Mouse (Mus musculus) stomach, postnatal 0 days (tissue): ENCODE results near the gene Bcl9l.

ENCODE experiments used
- CTCF ChIP-seq: IDR thresholded peaks from 2 replicates; pipeline ENCODE4 v1.5.1; 2016; ENCODE audit warnings: antibody characterized with exemption, low read depth, mild to moderate bottlenecking, moderate library complexity
- EP300 ChIP-seq: optimal IDR thresholded peaks from 2 replicates; pipeline ENCODE3; 2016; ENCODE audit warnings: antibody characterized with exemption

DNA sequence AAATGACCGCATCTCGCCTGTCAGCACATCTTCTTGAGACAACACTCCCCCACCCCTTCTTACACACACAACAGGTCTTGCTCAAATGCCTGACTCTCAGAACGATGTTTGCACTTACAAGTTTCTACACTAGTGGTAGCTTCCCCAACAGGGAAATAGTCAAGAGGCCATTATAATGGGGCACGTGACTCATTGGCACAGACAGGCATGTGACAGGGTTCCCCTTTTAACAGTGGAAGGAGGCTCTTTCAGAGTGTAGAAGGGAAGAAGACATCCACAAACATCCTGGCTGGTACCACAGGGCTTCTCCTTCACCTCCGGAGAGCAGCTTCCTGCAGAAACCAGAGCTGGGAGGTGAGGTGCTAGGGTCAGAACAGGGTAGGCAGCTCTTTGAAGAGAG, 20.7 kb upstream of the Bcl9l start:
- no peak for TF ChIP-seq CTCF
- no peak for TF ChIP-seq EP300
